Mouse (Mus musculus) cerebellum, postnatal 10 days (tissue): Measurements from ENCODE around the gene Pdgfc.

Experiments used
- DNase-seq, 2 experiments: peaks; one replicate each; pipeline ENCODE4 v3.0.0; 2021; ENCODE audit warnings: mixed read lengths in 2 of 2

Gene Pdgfc

GRCm38 (mm10) chr3:81036151-81036553 lies at the start of gene Pdgfc:
Gene Pdgfc (plus strand): TSS chr3:81036416.
- no peak for DNase-seq

GRCm38 (mm10) chr3:81009245-81009644 lies 27.0 kb upstream of the Pdgfc start:
- DNase-seq = no peak

- no peak for DNase-seq
Measured at GRCm38 (mm10) chr3:81009899-81010298, 26.3 kb upstream of the Pdgfc start.

- DNase-seq = peak; percentile 42 to 43
Measured at GRCm38 (mm10) chr3:81017385-81018051, 18.7 kb upstream of the Pdgfc start.

GRCm38 (mm10) chr3:81020064-81020463 lies 16.2 kb upstream of the Pdgfc start:
- peak in 1 of 2 experiments; percentile 15 for DNase-seq

GRCm38 (mm10) chr3:81021783-81022182 lies 14.4 kb upstream of the Pdgfc start:
- no peak for DNase-seq

GRCm38 (mm10) chr3:81022266-81022665 lies 13.9 kb upstream of the Pdgfc start:
- no peak for DNase-seq

GRCm38 (mm10) chr3:81022845-81023244 lies 13.4 kb upstream of the Pdgfc start:
- DNase-seq = no peak

- DNase-seq = no peak
Measured at GRCm38 (mm10) chr3:81023568-81023967, 12.6 kb upstream of the Pdgfc start.

GRCm38 (mm10) chr3:81025568-81026213 lies 10.5 kb upstream of the Pdgfc start:
- peak in 1 of 2 experiments; percentile 18 for DNase-seq

- no peak for DNase-seq
Measured at GRCm38 (mm10) chr3:81028361-81028760, 7.9 kb upstream of the Pdgfc start.

- DNase-seq = no peak
Measured at GRCm38 (mm10) chr3:81029321-81029720, 6.9 kb upstream of the Pdgfc start.

GRCm38 (mm10) chr3:81029909-81030308 lies 6.3 kb upstream of the Pdgfc start:
- DNase-seq = no peak

GRCm38 (mm10) chr3:81030311-81030710 lies 5.9 kb upstream of the Pdgfc start:
- DNase-seq = no peak

- no peak for DNase-seq
Measured at GRCm38 (mm10) chr3:81032014-81032413, 4.2 kb upstream of the Pdgfc start.

- DNase-seq = no peak
Measured at GRCm38 (mm10) chr3:81034336-81035102, 1.7 kb upstream of the Pdgfc start.

GRCm38 (mm10) chr3:81036554-81037311 lies 517 bp downstream of the Pdgfc start:
- peak; percentile 76 to 84 for DNase-seq

- DNase-seq = peak; percentile 68 to 75
Measured at GRCm38 (mm10) chr3:81037312-81037859, 1.2 kb downstream of the Pdgfc start.

GRCm38 (mm10) chr3:81039131-81039653 lies 3.0 kb downstream of the Pdgfc start:
- DNase-seq = peak; percentile 43 to 83

- no peak for DNase-seq
Measured at GRCm38 (mm10) chr3:81044653-81045343, 8.6 kb downstream of the Pdgfc start.

- DNase-seq = no peak
Measured at GRCm38 (mm10) chr3:81045344-81046050, 9.3 kb downstream of the Pdgfc start.
